Mouse (Mus musculus) cortical plate, adult 2 months (tissue): Measurements from ENCODE around the gene Cacna1s.

Source experiments
- CTCF ChIP-seq: fragments of 200-500 bp; IDR thresholded peaks from 2 replicates; pipeline ENCODE4 v1.5.1; 2011; ENCODE audit warnings: mild to moderate bottlenecking, control low read depth, low read length; ENCODE audit not compliant: insufficient read depth; ENCODE audit errors: extremely low read depth
- POLR2A ChIP-seq: fragments of 200-500 bp; IDR thresholded peaks from 2 replicates; pipeline ENCODE4 v1.6.1; 2011; ENCODE audit warnings: mild to moderate bottlenecking, low read length, control low read depth; ENCODE audit not compliant: insufficient read depth; ENCODE audit errors: extremely low read depth

- no peak for TF ChIP-seq CTCF
- TF ChIP-seq POLR2A = no peak
Observed at GRCm38 (mm10) chr1:136081161-136081560, 28.6 kb downstream of the Cacna1s start.
